Mouse (Mus musculus): ENCODE data around the gene Lhfp. TPM values are rescaled to one million over a fixed set of nuclear protein-coding genes. Genes with fewer than 3 reads are reported as not detected.
"Not testable (repeated sequence)": the region's sequence is repeated elsewhere in the genome, so short reads cannot be mapped to it uniquely, and the experiment has no call there.

Lhfp gene
- polyA plus RNA-seq, 1 experiment from 2014 or later, result 72.3 TPM

GRCm38 (mm10) chr3:53089921-53090320 lies 48.6 kb downstream of the Lhfp start:
- Histone ChIP-seq H3K27me3 (no peaks in the 10 kb centered on the region), H3K4me3 (replicated peaks) (no peak overlapping the region), H3K9ac (no peak overlapping the region), H3K9me3 (replicated peaks) (no peaks in the 10 kb centered on the region), H3K4me1 (peaks cover 4% of the 10 kb centered on the region), H3K36me3 (no peaks in the 10 kb centered on the region), H3K4me2 (replicated peaks) (no peak overlapping the region), H3K27ac (replicated peaks) (no peak overlapping the region)
- no peak for ATAC-seq (ENCODE audit: insufficient number of reproducible peaks, low FRiP score, low TSS enrichment, low read depth)
- WGBS, result 87% methylated on average over 2 of the region's 2 CpGs

GRCm38 (mm10) chr3:53100210-53100609 lies 58.9 kb downstream of the Lhfp start:
- WGBS, result 85% methylated on average over 3 of the region's 3 CpGs
- Histone ChIP-seq H3K36me3 (no peaks in the 10 kb centered on the region), H3K4me3 (replicated peaks) (no peak overlapping the region), H3K27ac (replicated peaks) (no peak overlapping the region), H3K4me2 (replicated peaks) (no peak overlapping the region), H3K9me3 (replicated peaks) (no peaks in the 10 kb centered on the region), H3K27me3 (no peaks in the 10 kb centered on the region), H3K9ac (no peak overlapping the region), H3K4me1 (peaks cover 23% of the 10 kb centered on the region)
- ATAC-seq (ENCODE audit: insufficient number of reproducible peaks, low FRiP score, low TSS enrichment, low read depth), result no peak

- H3K9me3 ChIP-seq (replicated peaks), result no peaks in the 10 kb centered on the region
- no peaks in the 10 kb centered on the region for H3K27me3 ChIP-seq
- peaks cover 23% of the 10 kb centered on the region for H3K4me1 ChIP-seq
- no peak overlapping the region for H3K4me3 ChIP-seq (replicated peaks)
- ATAC-seq (ENCODE audit: insufficient number of reproducible peaks, low FRiP score, low TSS enrichment, low read depth), result no peak
- no peaks in the 10 kb centered on the region for H3K36me3 ChIP-seq
- H3K9ac ChIP-seq, result no peak overlapping the region
- no peak overlapping the region for H3K27ac ChIP-seq (replicated peaks)
- 73% methylated on average over 6 of the region's 6 CpGs for WGBS
- H3K4me2 ChIP-seq (replicated peaks), result no peak overlapping the region
Measured at GRCm38 (mm10) chr3:53100803-53101202, 59.5 kb downstream of the Lhfp start.

- Histone ChIP-seq H3K4me3 (replicated peaks) (no peak overlapping the region), H3K9me3 (replicated peaks) (no peaks in the 10 kb centered on the region), H3K4me1 (peaks cover 23% of the 10 kb centered on the region), H3K27ac (replicated peaks) (no peak overlapping the region), H3K27me3 (no peaks in the 10 kb centered on the region), H3K9ac (no peak overlapping the region), H3K36me3 (no peaks in the 10 kb centered on the region), H3K4me2 (replicated peaks) (no peak overlapping the region)
- WGBS, result 24% methylated on average over 6 of the region's 6 CpGs
- no peak for ATAC-seq (ENCODE audit: insufficient number of reproducible peaks, low FRiP score, low TSS enrichment, low read depth)
Measured at GRCm38 (mm10) chr3:53101711-53102110, 60.4 kb downstream of the Lhfp start.

GRCm38 (mm10) chr3:53102131-53102756 lies 60.9 kb downstream of the Lhfp start:
- 32% methylated on average over 5 of the region's 5 CpGs for WGBS
- no peaks in the 10 kb centered on the region for H3K9me3 ChIP-seq (replicated peaks)
- no peak for ATAC-seq (ENCODE audit: insufficient number of reproducible peaks, low FRiP score, low TSS enrichment, low read depth)
- no peak overlapping the region for H3K4me3 ChIP-seq (replicated peaks)
- no peaks in the 10 kb centered on the region for H3K27me3 ChIP-seq
- H3K36me3 ChIP-seq, result no peaks in the 10 kb centered on the region
- no peak overlapping the region for H3K9ac ChIP-seq
- H3K4me1 ChIP-seq, result peaks cover 23% of the 10 kb centered on the region
- H3K4me2 ChIP-seq (replicated peaks), result no peak overlapping the region
- no peak overlapping the region for H3K27ac ChIP-seq (replicated peaks)

- no peaks in the 10 kb centered on the region for H3K9me3 ChIP-seq (replicated peaks)
- no peaks in the 10 kb centered on the region for H3K36me3 ChIP-seq
- WGBS, result 38% methylated on average over 12 of the region's 12 CpGs
- no peak overlapping the region for H3K4me2 ChIP-seq (replicated peaks)
- H3K27ac ChIP-seq (replicated peaks), result no peak overlapping the region
- no peak for ATAC-seq (ENCODE audit: insufficient number of reproducible peaks, low FRiP score, low TSS enrichment, low read depth)
- no peaks in the 10 kb centered on the region for H3K27me3 ChIP-seq
- H3K4me1 ChIP-seq, result peaks cover 23% of the 10 kb centered on the region
- no peak overlapping the region for H3K4me3 ChIP-seq (replicated peaks)
- H3K9ac ChIP-seq, result no peak overlapping the region
Measured at GRCm38 (mm10) chr3:53102757-53103153, 61.4 kb downstream of the Lhfp start.

- 27% methylated on average over 11 of the region's 11 CpGs for WGBS
Measured at GRCm38 (mm10) chr3:53108594-53109373, 67.5 kb downstream of the Lhfp start.

GRCm38 (mm10) chr3:53109879-53110278 lies 68.6 kb downstream of the Lhfp start:
- H3K9ac ChIP-seq, result no peak overlapping the region
- no peak overlapping the region for H3K27ac ChIP-seq (replicated peaks)
- H3K4me2 ChIP-seq (replicated peaks), result no peak overlapping the region
- ATAC-seq (ENCODE audit: insufficient number of reproducible peaks, low FRiP score, low TSS enrichment, low read depth), result no peak
- no peaks in the 10 kb centered on the region for H3K9me3 ChIP-seq (replicated peaks)
- H3K36me3 ChIP-seq, result no peaks in the 10 kb centered on the region
- no peak overlapping the region for H3K4me3 ChIP-seq (replicated peaks)
- peaks cover 11% of the 10 kb centered on the region for H3K4me1 ChIP-seq
- WGBS, result 20% methylated on average over 3 of the region's 3 CpGs
- no peaks in the 10 kb centered on the region for H3K27me3 ChIP-seq

More at GRCm38 (mm10) chr3:53108594-53109373, 67.5 kb downstream of the Lhfp start:
- no peaks in the 10 kb centered on the region for H3K27me3 ChIP-seq
- no peak overlapping the region for H3K27ac ChIP-seq (replicated peaks)
- H3K4me1 ChIP-seq, result peaks cover 11% of the 10 kb centered on the region
- no peaks in the 10 kb centered on the region for H3K9me3 ChIP-seq (replicated peaks)
- no peaks in the 10 kb centered on the region for H3K36me3 ChIP-seq
- no peak overlapping the region for H3K4me2 ChIP-seq (replicated peaks)
- H3K9ac ChIP-seq, result no peak overlapping the region
- no peak for ATAC-seq (ENCODE audit: insufficient number of reproducible peaks, low FRiP score, low TSS enrichment, low read depth)
- H3K4me3 ChIP-seq (replicated peaks), result no peak overlapping the region

GRCm38 (mm10) chr3:53112048-53112447 lies 70.7 kb downstream of the Lhfp start:
- H3K27me3 ChIP-seq, result no peaks in the 10 kb centered on the region
- no peak for ATAC-seq (ENCODE audit: insufficient number of reproducible peaks, low FRiP score, low TSS enrichment, low read depth)
- no peak overlapping the region for H3K4me2 ChIP-seq (replicated peaks)
- no peak overlapping the region for H3K27ac ChIP-seq (replicated peaks)
- no peaks in the 10 kb centered on the region for H3K36me3 ChIP-seq
- H3K4me3 ChIP-seq (replicated peaks), result no peak overlapping the region
- H3K9me3 ChIP-seq (replicated peaks), result no peaks in the 10 kb centered on the region
- peaks cover 11% of the 10 kb centered on the region for H3K4me1 ChIP-seq
- no peak overlapping the region for H3K9ac ChIP-seq
- 90% methylated on average over 7 of the region's 7 CpGs for WGBS

- not testable (repeated sequence) for H3K9me3 ChIP-seq (replicated peaks)
- WGBS, result 50% methylated on average over 5 of the region's 9 CpGs
Measured at GRCm38 (mm10) chr3:53118755-53119154, 77.4 kb downstream of the Lhfp start.

GRCm38 (mm10) chr3:53119978-53120377 lies 78.7 kb downstream of the Lhfp start:
- no peaks in the 10 kb centered on the region for H3K4me1 ChIP-seq
- H3K4me3 ChIP-seq (replicated peaks), result no peak overlapping the region
- H3K27ac ChIP-seq (replicated peaks), result no peak overlapping the region
- H3K9ac ChIP-seq, result no peak overlapping the region
- H3K27me3 ChIP-seq, result no peaks in the 10 kb centered on the region
- H3K4me2 ChIP-seq (replicated peaks), result no peak overlapping the region
- H3K36me3 ChIP-seq, result no peaks in the 10 kb centered on the region
- no peaks in the 10 kb centered on the region for H3K9me3 ChIP-seq (replicated peaks)
- no peak for ATAC-seq (ENCODE audit: insufficient number of reproducible peaks, low FRiP score, low TSS enrichment, low read depth)
- 90% methylated on average over 6 of the region's 6 CpGs for WGBS

More at GRCm38 (mm10) chr3:53118755-53119154, 77.4 kb downstream of the Lhfp start:
- not testable (repeated sequence) for H3K4me3 ChIP-seq (replicated peaks); ATAC-seq (ENCODE audit: insufficient number of reproducible peaks, low FRiP score, low TSS enrichment, low read depth); H3K36me3 ChIP-seq; H3K9ac ChIP-seq; H3K4me2 ChIP-seq (replicated peaks); H3K4me1 ChIP-seq; H3K27ac ChIP-seq (replicated peaks); H3K27me3 ChIP-seq
